Mouse (Mus musculus): ENCODE data around the gene Tas2r125.
"Not testable (repeated sequence)": the region's sequence is repeated elsewhere in the genome, so short reads cannot be mapped to it uniquely, and the experiment has no call there.

Gene Tas2r125

DNA sequence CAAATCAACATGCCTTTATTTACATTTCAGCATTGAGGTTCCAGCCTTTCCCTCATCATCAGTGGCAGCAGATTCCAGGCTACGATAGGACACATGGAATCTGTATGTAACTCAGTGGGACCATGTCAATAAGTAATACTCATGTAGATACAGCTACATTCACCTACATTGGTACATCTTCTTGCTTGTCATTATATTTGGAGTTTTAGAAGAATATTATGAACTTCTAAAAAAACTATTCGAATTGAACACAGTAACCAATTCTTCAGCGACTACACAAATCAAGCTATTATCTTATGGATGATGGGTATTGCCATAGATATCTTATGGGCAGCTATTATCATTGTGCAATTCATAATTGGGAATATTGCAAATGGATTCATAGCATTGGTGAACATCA lies at the start of gene Tas2r125:
Gene Tas2r125, plus strand, starts transcription at position 301 of the 400 bp plus-strand sequence.
- no peak for DNase-seq (ENCODE audit: low read depth)

DNA sequence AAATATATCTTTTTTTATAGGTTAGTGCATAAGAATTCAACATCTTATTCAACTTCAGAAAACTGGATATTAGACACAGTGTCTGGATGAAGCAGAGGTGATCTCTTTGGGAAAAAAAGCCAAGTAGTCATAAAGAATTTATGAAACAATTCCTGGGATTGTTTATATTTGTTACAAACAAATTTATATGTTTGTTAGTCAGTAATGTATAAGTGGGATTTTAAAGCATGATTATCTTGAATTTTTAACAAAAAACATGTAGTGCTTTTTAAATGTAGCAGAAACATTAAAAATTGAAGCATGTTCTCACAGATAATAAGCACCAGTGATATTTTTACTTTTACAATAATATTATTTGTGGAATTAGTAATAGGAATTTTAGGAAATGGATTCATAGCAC lies 41.7 kb upstream of the Tas2r125 start, which contains the start of gene Tas2r110:
Gene Tas2r110, plus strand, starts transcription at position 301 of the 400 bp plus-strand sequence.
- DNase-seq (ENCODE audit: low read depth) = no peak

DNA sequence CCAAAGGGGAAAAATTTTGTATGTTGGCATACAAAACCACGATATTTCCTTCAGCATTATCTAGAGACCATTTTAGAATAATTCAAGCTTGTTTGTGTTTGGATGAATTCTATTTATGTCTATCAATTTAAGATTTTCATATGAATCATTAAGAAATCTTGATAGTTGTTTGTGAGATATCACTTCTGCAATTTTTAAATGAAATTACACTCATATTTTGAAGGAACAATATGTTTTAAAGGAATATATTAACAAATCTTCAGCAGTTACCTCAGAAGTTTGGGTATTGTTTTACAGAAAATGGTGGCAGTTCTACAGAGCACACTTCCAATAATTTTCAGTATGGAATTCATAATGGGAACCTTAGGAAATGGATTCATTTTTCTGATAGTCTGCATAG lies 16.7 kb upstream of the Tas2r125 start, which contains the start of gene Tas2r113:
Gene Tas2r113, plus strand, starts transcription at position 301 of the 400 bp plus-strand sequence.
- DNase-seq (ENCODE audit: low read depth) = no peak

DNA sequence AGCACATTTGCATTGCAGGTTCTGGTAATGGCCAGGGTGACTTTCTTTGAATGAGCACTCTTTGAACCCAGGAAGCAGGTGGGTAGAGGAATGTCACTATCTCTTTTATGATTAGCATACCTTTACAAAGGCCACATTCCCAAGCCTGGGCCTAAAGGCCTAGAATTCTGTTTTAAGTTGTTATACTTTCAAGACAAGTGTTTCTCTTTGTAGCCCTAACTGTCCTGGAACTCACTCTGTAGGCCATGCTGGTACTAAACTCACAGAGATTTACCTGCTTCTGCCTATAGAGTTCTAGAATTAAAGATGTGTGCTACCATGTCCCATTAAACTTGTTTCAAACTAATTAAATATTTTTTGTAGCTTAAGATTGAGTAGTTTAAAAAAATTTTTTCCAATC lies 31.9 kb downstream of the Tas2r125 start:
- DNase-seq (ENCODE audit: low read depth) = not testable (repeated sequence)

DNA sequence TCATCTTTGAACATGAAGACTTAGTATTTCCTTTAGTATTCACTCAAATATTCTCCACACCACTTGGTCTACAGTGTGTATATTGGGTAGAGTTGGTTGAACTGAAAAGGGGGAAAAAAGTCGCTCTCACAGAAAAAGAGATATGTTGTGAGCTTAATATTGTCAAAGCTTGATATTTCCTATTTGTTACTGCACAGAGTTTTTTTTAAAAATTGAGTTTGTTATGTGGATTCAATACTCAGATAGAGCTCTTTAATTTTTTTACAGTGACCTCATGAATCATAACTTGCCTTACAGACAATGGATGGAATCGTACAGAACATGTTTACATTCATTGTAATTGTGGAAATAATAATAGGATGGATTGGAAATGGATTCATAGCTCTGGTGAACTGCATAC lies 41.4 kb downstream of the Tas2r125 start, which contains the start of gene Tas2r129:
Gene Tas2r129, plus strand, starts transcription at position 301 of the 400 bp plus-strand sequence.
- no peak for DNase-seq (ENCODE audit: low read depth)

DNA sequence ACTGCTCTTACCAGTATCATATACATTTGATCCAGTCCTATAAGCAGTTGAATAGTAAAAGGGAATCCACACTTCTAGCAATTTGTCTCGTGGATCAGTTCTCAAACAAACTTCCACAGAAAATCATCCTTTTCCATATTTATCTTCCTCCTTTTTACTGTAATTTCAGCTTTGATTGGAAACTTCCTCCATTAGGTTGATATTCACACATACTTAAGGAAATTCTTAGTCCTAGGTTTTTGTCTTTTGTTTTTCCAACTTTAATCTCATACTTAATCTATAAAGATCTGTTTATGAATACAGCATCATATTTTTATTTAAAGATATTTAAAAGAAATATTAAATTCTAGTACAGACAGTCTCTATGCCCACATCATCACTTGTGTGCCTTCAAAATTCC lies 48.4 kb downstream of the Tas2r125 start, which contains the start of gene Tas2r131:
Gene Tas2r131, minus strand, starts transcription at position 101 of the 400 bp plus-strand sequence.
- no peak for DNase-seq (ENCODE audit: low read depth)

All from NIH3T3 (cell line).